Mouse (Mus musculus) intestine, postnatal 0 days (tissue): Measurements from ENCODE around the gene Sumf1. TPM values are rescaled to one million over a fixed set of nuclear protein-coding genes. Genes with fewer than 3 reads are reported as not detected.

ENCODE experiments used
- ATAC-seq: fragments of 200-750 bp; cut with Nextera tagmentation; 2 replicates; pipeline ENCODE4 v1.8.0; 2017; ENCODE audit warnings: mild to moderate bottlenecking, moderate TSS enrichment, moderate library complexity
- H3K27ac ChIP-seq: fragments of 300-500 bp; sonication (generic); 2 replicates; pipeline ENCODE4 v1.5.1; 2014; ENCODE audit warnings: mild to moderate bottlenecking, low read depth, low read length, moderate library complexity
- H3K27me3 ChIP-seq: fragments of 300-500 bp; sonication (generic); replicated peaks from 2 replicates; pipeline ENCODE4 v1.6.1; 2014; ENCODE audit warnings: low read length, mixed read lengths; ENCODE audit not compliant: control insufficient read depth, insufficient read depth
- H3K36me3 ChIP-seq: fragments of 300-500 bp; sonication (generic); 2 replicates; pipeline ENCODE4 v1.6.1; 2014; ENCODE audit warnings: mild to moderate bottlenecking, moderate library complexity; ENCODE audit not compliant: control insufficient read depth, insufficient read depth
- H3K4me1 ChIP-seq: fragments of 300-500 bp; sonication (generic); replicated peaks from 2 replicates; pipeline ENCODE4 v1.6.1; 2014; ENCODE audit warnings: antibody characterized with exemption, low read length, mixed read lengths; ENCODE audit not compliant: control insufficient read depth, insufficient read depth
- H3K4me2 ChIP-seq: fragments of 300-500 bp; sonication (generic); replicated peaks from 2 replicates; pipeline ENCODE4 v1.6.1; 2014; ENCODE audit warnings: low read depth, mild to moderate bottlenecking, moderate library complexity
- H3K4me3 ChIP-seq: fragments of 300-500 bp; sonication (generic); 2 replicates; pipeline ENCODE4 v1.5.1; 2014; ENCODE audit warnings: low read depth, low read length
- H3K9ac ChIP-seq: fragments of 300-500 bp; sonication (generic); 2 replicates; pipeline ENCODE4 v1.6.1; 2014; ENCODE audit warnings: mild to moderate bottlenecking, low read depth, low read length
- H3K9me3 ChIP-seq: fragments of 300-500 bp; sonication (generic); 2 replicates; pipeline ENCODE4 v1.6.1; 2016; ENCODE audit warnings: mixed run types; ENCODE audit not compliant: control insufficient read depth
- CTCF ChIP-seq: sonication (generic); IDR thresholded peaks from 2 replicates; pipeline ENCODE4 v1.5.1; 2016; ENCODE audit warnings: low read depth, mild to moderate bottlenecking, control low read depth, antibody characterized with exemption, moderate library complexity
- WGBS: fragments of 180-500 bp; shearing (Covaris S2); extraction: QIAGEN DNeasy Blood & Tissue Kit; methylation state at CpG from one replicate; pipeline ENCODE4 v1.1.7; 2014; 5-methylcytosine and 5-hydroxymethylcytosine counted together
- polyA plus RNA-seq: library from polyadenylated mRNA; unstranded; fragments of >200 nt; fragmentation: Nextera tagmentation; extraction: Ambion mirVana; gene quantifications from 2 replicates; pipeline ENCODE4 v1.2.1, GENCODE M21; 2015

Sumf1 gene
- polyA plus RNA-seq, 1 experiment from 2014 or later = 30.1 TPM

GRCm38 (mm10) chr6:108228048-108228447 is 42.7 kb upstream of the Sumf1 start:
- Histone ChIP-seq H3K4me2 (no peak overlapping the region), H3K9ac (no peak overlapping the region), H3K36me3 (no peaks in the 10 kb centered on the region), H3K27me3 (no peaks in the 10 kb centered on the region), H3K9me3 (no peaks in the 10 kb centered on the region), H3K4me3 (no peak overlapping the region), H3K4me1 (no peaks in the 10 kb centered on the region; the same call in 1 of the 2 replicates), H3K27ac (no peak overlapping the region)
- WGBS = 73% methylated on average over 6 of the region's 6 CpGs
- TF ChIP-seq CTCF = no peak
- ATAC-seq = no peak

GRCm38 (mm10) chr6:108227461-108227860 is 42.1 kb upstream of the Sumf1 start:
- no peak for ATAC-seq
- TF ChIP-seq CTCF = no peak

GRCm38 (mm10) chr6:108226230-108226629 is 40.8 kb upstream of the Sumf1 start:
- H3K27ac ChIP-seq = no peak overlapping the region
- H3K4me1 ChIP-seq = no peaks in the 10 kb centered on the region; the same call in 1 of the 2 replicates
- H3K4me3 ChIP-seq = no peak overlapping the region
- no peak overlapping the region for H3K4me2 ChIP-seq
- WGBS = 71% methylated on average over 7 of the region's 7 CpGs
- no peak for TF ChIP-seq CTCF
- no peaks in the 10 kb centered on the region for H3K9me3 ChIP-seq
- no peaks in the 10 kb centered on the region for H3K27me3 ChIP-seq
- no peak overlapping the region for H3K9ac ChIP-seq
- ATAC-seq = no peak
- H3K36me3 ChIP-seq = no peaks in the 10 kb centered on the region

More at GRCm38 (mm10) chr6:108227461-108227860, 42.1 kb upstream of the Sumf1 start:
- H3K27me3 ChIP-seq = no peaks in the 10 kb centered on the region
- H3K9me3 ChIP-seq = no peaks in the 10 kb centered on the region
- H3K27ac ChIP-seq = no peak overlapping the region
- no peak overlapping the region for H3K4me2 ChIP-seq
- 92% methylated on average over 6 of the region's 6 CpGs for WGBS
- no peak overlapping the region for H3K9ac ChIP-seq
- H3K36me3 ChIP-seq = no peaks in the 10 kb centered on the region
- H3K4me3 ChIP-seq = no peak overlapping the region
- H3K4me1 ChIP-seq = no peaks in the 10 kb centered on the region; the same call in 1 of the 2 replicates

DNA sequence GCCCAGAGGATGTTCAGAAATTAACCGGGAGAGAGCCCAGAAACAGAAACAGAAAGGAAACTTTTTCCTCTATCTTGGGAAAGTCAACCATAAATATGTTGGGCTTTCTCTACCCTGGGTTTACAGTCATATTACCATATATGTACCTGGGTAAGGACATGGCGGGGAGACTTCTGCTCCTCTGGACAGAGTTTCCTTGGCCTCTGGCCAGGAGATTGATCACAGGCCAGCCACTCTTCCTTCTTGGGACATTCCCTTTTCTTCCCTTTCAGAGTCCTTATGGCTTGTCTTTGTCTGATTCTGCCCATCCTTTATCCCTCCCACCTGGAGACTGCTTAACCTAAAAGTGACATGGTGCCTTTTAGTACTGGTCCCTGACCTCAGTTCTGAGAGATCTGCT is 39.6 kb upstream of the Sumf1 start:
- 77% methylated on average over 2 of the region's 2 CpGs for WGBS
- Histone ChIP-seq H3K4me1 (no peaks in the 10 kb centered on the region; the same call in 1 of the 2 replicates), H3K9ac (no peak overlapping the region), H3K4me3 (no peak overlapping the region), H3K27ac (no peak overlapping the region), H3K9me3 (no peaks in the 10 kb centered on the region), H3K4me2 (no peak overlapping the region), H3K36me3 (no peaks in the 10 kb centered on the region), H3K27me3 (no peaks in the 10 kb centered on the region)
- no peak for ATAC-seq
- TF ChIP-seq CTCF = no peak

DNA sequence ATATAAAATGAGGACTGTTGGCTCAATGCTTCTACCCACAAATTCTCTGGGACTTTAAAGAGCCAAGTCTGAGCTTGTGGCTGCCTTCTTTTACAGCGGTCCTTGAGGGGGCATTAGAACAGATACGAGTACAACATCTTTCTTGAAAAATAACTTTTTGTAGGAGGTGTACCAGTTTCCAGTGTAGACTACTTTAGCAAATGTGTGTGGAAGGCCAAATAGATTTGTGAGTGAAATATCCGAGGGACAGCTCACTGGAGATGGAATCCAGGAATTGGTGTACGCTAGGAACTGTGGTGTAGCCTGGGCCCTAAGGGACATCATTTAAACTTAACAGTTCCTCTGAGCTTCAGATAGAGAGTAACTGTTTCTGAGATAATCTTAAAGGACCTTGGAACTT is 39.0 kb upstream of the Sumf1 start:
- Histone ChIP-seq H3K4me3 (no peak overlapping the region), H3K27me3 (no peaks in the 10 kb centered on the region), H3K36me3 (no peaks in the 10 kb centered on the region), H3K9ac (no peak overlapping the region), H3K4me1 (no peaks in the 10 kb centered on the region; the same call in 1 of the 2 replicates), H3K4me2 (no peak overlapping the region), H3K27ac (no peak overlapping the region), H3K9me3 (no peaks in the 10 kb centered on the region)
- no peak for TF ChIP-seq CTCF
- no peak for ATAC-seq
- WGBS = 94% methylated on average over 4 of the region's 4 CpGs

- no peak for TF ChIP-seq CTCF
- no peak for ATAC-seq
Measured at GRCm38 (mm10) chr6:108222875-108223274, 37.5 kb upstream of the Sumf1 start.

GRCm38 (mm10) chr6:108222435-108222834 is 37.1 kb upstream of the Sumf1 start:
- 49% methylated on average over 5 of the region's 5 CpGs for WGBS
- TF ChIP-seq CTCF = no peak
- Histone ChIP-seq H3K9me3 (no peaks in the 10 kb centered on the region), H3K9ac (no peak overlapping the region), H3K27me3 (no peaks in the 10 kb centered on the region), H3K36me3 (no peaks in the 10 kb centered on the region), H3K4me3 (no peak overlapping the region), H3K4me1 (no peaks in the 10 kb centered on the region; the same call in 1 of the 2 replicates), H3K27ac (no peak overlapping the region), H3K4me2 (no peak overlapping the region)
- ATAC-seq = no peak

More at GRCm38 (mm10) chr6:108222875-108223274, 37.5 kb upstream of the Sumf1 start:
- no peaks in the 10 kb centered on the region for H3K27me3 ChIP-seq
- 89% methylated on average over 5 of the region's 5 CpGs for WGBS
- H3K27ac ChIP-seq = no peak overlapping the region
- H3K4me2 ChIP-seq = no peak overlapping the region
- H3K4me1 ChIP-seq = no peaks in the 10 kb centered on the region; the same call in 1 of the 2 replicates
- no peaks in the 10 kb centered on the region for H3K9me3 ChIP-seq
- H3K36me3 ChIP-seq = no peaks in the 10 kb centered on the region
- H3K9ac ChIP-seq = no peak overlapping the region
- H3K4me3 ChIP-seq = no peak overlapping the region
